Mouse (Mus musculus) 3134 (cell line): ENCODE data around the gene Capn11.

Experiments used
- DNase-seq: peaks from one replicate; pipeline ENCODE4 v3.0.0-alpha.2; 2011; ENCODE audit warnings: low spot score; ENCODE audit not compliant: insufficient read length; ENCODE audit errors: extremely low read depth

Capn11 gene

GRCm38 (mm10) chr17:45684667-45685131 lies 25.6 kb upstream of the Capn11 start:
- no peak for DNase-seq

GRCm38 (mm10) chr17:45682843-45683242 lies 23.7 kb upstream of the Capn11 start:
- no peak for DNase-seq

DNA sequence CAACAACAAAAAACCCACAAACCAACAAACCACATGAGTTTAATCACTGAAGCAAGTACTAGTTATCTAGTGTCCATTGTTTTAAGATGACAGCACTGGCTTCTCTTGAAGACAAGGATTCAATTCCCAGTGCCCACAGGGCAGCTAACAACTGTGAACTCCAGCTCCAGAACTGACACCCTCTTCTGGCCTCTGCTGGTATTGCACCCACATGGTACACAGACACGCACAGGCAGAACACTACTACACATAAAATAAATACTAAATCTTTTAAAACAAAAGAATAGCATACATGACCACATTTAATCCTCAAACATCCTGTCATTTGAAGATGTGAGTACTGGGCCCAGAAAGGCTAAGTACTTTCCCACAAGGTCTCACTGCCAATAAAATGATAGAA lies 22.5 kb upstream of the Capn11 start:
- DNase-seq: no peak

- DNase-seq: no peak
Measured at GRCm38 (mm10) chr17:45680391-45680980, 21.4 kb upstream of the Capn11 start.

GRCm38 (mm10) chr17:45678106-45678505 lies 19.0 kb upstream of the Capn11 start:
- no peak for DNase-seq

DNA sequence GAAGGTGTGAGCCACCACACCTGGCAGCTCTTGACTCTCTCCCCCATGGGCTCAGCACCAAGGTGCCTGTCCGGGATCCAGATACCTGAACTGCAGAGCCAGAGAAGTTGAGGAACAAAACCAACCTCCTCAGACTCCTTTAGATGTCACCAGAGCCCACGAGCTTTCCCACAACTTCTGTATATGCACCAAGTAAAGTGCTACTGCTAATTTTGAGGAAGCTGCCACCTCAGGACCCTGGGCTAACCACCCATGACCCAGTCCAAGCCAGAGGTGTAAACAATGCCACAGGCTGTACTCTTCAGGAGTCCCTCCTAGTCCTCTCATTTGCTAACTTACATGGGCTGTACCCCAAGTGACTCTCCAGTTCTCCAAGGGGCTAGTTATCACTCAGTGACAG lies 13.5 kb upstream of the Capn11 start:
- no peak for DNase-seq

- no peak for DNase-seq
Measured at GRCm38 (mm10) chr17:45671821-45672220, 12.7 kb upstream of the Capn11 start.

GRCm38 (mm10) chr17:45667986-45668385 lies 8.9 kb upstream of the Capn11 start:
- no peak for DNase-seq

DNA sequence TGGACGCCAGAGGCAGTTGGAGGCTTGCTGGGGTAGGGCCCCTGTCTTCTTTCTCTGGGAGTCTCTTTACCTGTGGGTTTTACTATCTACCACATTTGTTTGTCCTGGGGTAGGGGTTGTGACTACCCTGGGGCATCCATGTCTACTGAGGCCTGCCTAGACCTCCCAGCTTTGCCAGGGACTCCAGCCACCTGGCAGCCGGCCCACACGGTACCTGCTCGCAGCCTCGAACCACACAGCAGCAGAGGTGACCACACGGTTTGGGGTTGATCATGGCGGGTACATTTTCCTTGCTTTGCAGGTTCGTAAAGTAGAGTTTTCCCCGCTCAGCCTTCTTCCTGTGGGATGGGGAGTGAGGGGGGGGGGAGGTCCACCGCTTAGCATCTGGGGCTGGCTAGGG lies 8.4 kb upstream of the Capn11 start:
- no peak for DNase-seq

- no peak for DNase-seq
Measured at GRCm38 (mm10) chr17:45666091-45666490, 7.0 kb upstream of the Capn11 start.

DNA sequence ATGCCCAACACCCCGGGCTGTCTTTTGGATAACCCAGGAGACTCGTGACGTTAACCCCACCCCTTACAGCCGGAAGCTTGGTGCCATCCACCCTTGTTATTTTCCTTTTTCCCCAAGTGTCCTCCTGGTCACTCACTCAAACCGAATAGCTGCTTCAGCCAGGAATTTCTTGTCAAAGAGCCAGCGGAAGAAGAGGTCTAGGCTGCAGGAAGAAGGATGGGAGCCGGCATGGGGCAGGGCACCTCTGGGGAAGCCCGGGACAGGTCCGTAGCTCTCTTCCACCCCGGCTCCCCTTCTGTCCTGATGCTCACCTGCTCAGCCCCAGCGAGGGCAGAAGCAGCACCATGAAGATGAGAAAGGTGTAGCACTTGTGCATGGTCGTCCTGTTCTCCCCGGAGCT lies 5.5 kb upstream of the Capn11 start:
- DNase-seq: no peak

- peak; percentile 49 for DNase-seq
Measured at GRCm38 (mm10) chr17:45663106-45663919, 4.2 kb upstream of the Capn11 start.

GRCm38 (mm10) chr17:45655820-45656219 lies 3.3 kb downstream of the Capn11 start:
- no peak for DNase-seq

GRCm38 (mm10) chr17:45653233-45653632 lies 5.9 kb downstream of the Capn11 start:
- DNase-seq: no peak

- no peak for DNase-seq
Measured at GRCm38 (mm10) chr17:45644185-45644584, 14.9 kb downstream of the Capn11 start.

GRCm38 (mm10) chr17:45642701-45643100 lies 16.4 kb downstream of the Capn11 start:
- DNase-seq: peak; percentile 65

GRCm38 (mm10) chr17:45641981-45642380 lies 17.1 kb downstream of the Capn11 start:
- DNase-seq: no peak

DNA sequence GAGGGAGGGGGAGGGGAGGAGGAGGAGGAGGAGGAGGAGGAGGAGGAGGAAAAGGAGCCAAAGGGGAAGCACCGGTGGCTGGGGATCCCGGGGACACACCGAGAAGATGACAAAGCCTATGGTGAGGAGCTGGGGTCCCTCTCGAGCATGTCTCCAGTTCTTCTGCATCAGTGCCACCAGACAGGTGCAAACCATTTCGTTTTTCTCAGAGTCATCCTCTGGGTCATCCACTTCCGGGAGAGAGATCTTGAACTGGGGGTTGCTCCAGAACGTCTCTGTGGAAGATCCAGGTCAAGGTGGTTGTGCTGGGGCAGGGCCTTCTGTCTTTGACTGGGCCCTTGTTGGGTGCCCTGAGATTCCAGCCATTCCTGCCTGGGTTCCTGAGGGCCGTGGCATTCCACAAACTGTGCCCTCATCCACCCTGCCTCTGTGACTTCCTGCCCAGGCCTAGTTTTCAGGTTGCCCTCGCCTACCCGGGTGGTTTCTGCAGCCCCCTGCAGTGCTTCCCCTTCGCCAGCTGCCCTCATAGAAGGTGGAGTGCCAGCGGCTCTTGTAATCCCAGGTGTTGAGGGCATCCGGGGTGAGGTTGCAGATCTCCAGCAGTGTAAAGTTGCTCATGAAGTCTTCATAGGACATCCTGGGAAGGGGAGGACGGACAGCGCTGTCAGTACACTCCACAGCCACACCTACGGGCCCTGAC lies 20.4 kb downstream of the Capn11 start:
- no peak for DNase-seq

DNA sequence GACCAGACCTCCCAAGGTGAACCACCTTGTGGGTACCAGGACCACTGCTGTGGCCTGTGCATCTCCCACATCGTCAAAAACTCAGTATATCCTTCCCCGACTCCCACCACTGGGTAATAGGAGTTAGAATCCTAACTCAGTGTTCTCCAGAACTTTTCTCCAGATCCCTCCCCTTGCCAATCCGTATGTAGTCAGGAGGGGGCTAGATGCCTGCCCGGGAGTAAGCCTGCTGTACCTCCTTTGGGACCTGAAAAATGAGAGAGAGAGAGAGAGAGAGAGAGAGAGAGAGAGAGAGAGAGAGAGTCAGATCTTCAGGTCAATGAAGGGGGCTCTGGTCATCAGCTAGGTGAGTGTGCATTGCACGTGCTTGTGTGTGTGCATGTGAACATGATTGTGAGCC lies 25.1 kb downstream of the Capn11 start:
- no peak for DNase-seq

GRCm38 (mm10) chr17:45631940-45632339 lies 27.2 kb downstream of the Capn11 start:
- no peak for DNase-seq

- DNase-seq: no peak
Measured at GRCm38 (mm10) chr17:45630992-45631391, 28.1 kb downstream of the Capn11 start.
